Mouse (Mus musculus) bone marrow macrophage, adult 2 months (primary cell): Measurements from ENCODE around the gene Slc15a1. TPM values are rescaled to one million over a fixed set of nuclear protein-coding genes. Genes with fewer than 3 reads are reported as not detected.

Source experiments
- H3K27ac ChIP-seq: 2 replicates; pipeline ENCODE4 v1.5.1; 2012; ENCODE audit warnings: low read depth, low read length; ENCODE audit not compliant: insufficient read depth
- H3K4me1 ChIP-seq: 2 replicates; pipeline ENCODE4 v1.6.1; 2012; ENCODE audit warnings: low read length; ENCODE audit not compliant: control insufficient read depth, insufficient read depth
- H3K4me3 ChIP-seq: 2 replicates; pipeline ENCODE4 v1.5.1; 2012; ENCODE audit warnings: mild to moderate bottlenecking, low read length, moderate library complexity; ENCODE audit not compliant: insufficient read depth
- CTCF ChIP-seq: IDR thresholded peaks from 2 replicates; pipeline ENCODE4 v1.5.1; 2012; ENCODE audit warnings: low read depth, mild to moderate bottlenecking, low read length, moderate library complexity
- POLR2A ChIP-seq: IDR thresholded peaks from 2 replicates; pipeline ENCODE4 v1.6.1; 2012; ENCODE audit warnings: mild to moderate bottlenecking, low read depth, low read length, borderline replicate concordance
- polyA plus RNA-seq: library from polyadenylated mRNA; stranded (reverse); fragments of >200 nt; gene quantifications from 2 replicates; pipeline ENCODE4 v1.2.4, GENCODE M21; 2012; ENCODE audit not compliant: missing spikeins, insufficient read depth, insufficient read length

The Slc15a1 gene
- polyA plus RNA-seq, 1 experiment: 0.52 TPM

- no peak overlapping the region for H3K4me3 ChIP-seq
- TF ChIP-seq CTCF (peak; percentile 37; the same call in 1 of the 2 replicates), POLR2A (no peak)
- peaks cover 2% of the 10 kb centered on the region; the same call in 1 of the 2 replicates for H3K4me1 ChIP-seq
- no peak overlapping the region for H3K27ac ChIP-seq
Observed at GRCm38 (mm10) chr14:121455527-121455926, 49.5 kb downstream of the Slc15a1 start.

GRCm38 (mm10) chr14:121453130-121453529 lies 51.9 kb downstream of the Slc15a1 start:
- H3K4me3 ChIP-seq: no peak overlapping the region
- peaks cover 2% of the 10 kb centered on the region; the same call in 1 of the 2 replicates for H3K4me1 ChIP-seq
- no peak overlapping the region for H3K27ac ChIP-seq
- no peak for TF ChIP-seq POLR2A
- no peak for TF ChIP-seq CTCF

- no peak for TF ChIP-seq POLR2A
- TF ChIP-seq CTCF: no peak
- no peak overlapping the region for H3K27ac ChIP-seq
- H3K4me3 ChIP-seq: no peak overlapping the region
- H3K4me1 ChIP-seq: peaks cover 2% of the 10 kb centered on the region; the same call in 1 of the 2 replicates
Observed at GRCm38 (mm10) chr14:121452227-121452626, 52.8 kb downstream of the Slc15a1 start.

- TF ChIP-seq POLR2A (no peak), CTCF (no peak)
- H3K27ac ChIP-seq: no peak overlapping the region
- H3K4me1 ChIP-seq: peaks cover 2% of the 10 kb centered on the region; the same call in 1 of the 2 replicates
- no peak overlapping the region for H3K4me3 ChIP-seq
Observed at GRCm38 (mm10) chr14:121451424-121452029, 53.5 kb downstream of the Slc15a1 start.

- Histone ChIP-seq H3K4me1 (peaks cover 2% of the 10 kb centered on the region; the same call in 1 of the 2 replicates), H3K4me3 (no peak overlapping the region), H3K27ac (no peak overlapping the region)
- TF ChIP-seq CTCF (peak; percentile 29; the same call in 1 of the 2 replicates), POLR2A (no peak)
Observed at GRCm38 (mm10) chr14:121450504-121451423, 54.3 kb downstream of the Slc15a1 start.

GRCm38 (mm10) chr14:121446951-121447350 lies 58.1 kb downstream of the Slc15a1 start:
- no peak for TF ChIP-seq POLR2A
- no peak for TF ChIP-seq CTCF
- Histone ChIP-seq H3K4me1 (peaks cover 10% of the 10 kb centered on the region), H3K4me3 (no peak overlapping the region), H3K27ac (no peak overlapping the region)

GRCm38 (mm10) chr14:121445194-121445593 lies 59.9 kb downstream of the Slc15a1 start:
- Histone ChIP-seq H3K4me1 (peaks cover 8% of the 10 kb centered on the region), H3K27ac (no peak overlapping the region), H3K4me3 (no peak overlapping the region)
- TF ChIP-seq POLR2A: no peak
- peak; percentile 46; the same call in 1 of the 2 replicates for TF ChIP-seq CTCF

GRCm38 (mm10) chr14:121440807-121441206 lies 64.2 kb downstream of the Slc15a1 start:
- no peak for TF ChIP-seq CTCF
- no peak for TF ChIP-seq POLR2A
- H3K4me1 ChIP-seq: peaks cover 46% of the 10 kb centered on the region
- H3K4me3 ChIP-seq: no peak overlapping the region
- H3K27ac ChIP-seq: no peak overlapping the region

GRCm38 (mm10) chr14:121437026-121437425 lies 68.0 kb downstream of the Slc15a1 start:
- Histone ChIP-seq H3K27ac (peak overlapping the region; percentile 78), H3K4me1 (peaks cover 47% of the 10 kb centered on the region), H3K4me3 (no peak overlapping the region)
- TF ChIP-seq CTCF (no peak), POLR2A (no peak)
